Mouse (Mus musculus): ENCODE measurements around the gene 1700003E16Rik. TPM values are rescaled to one million over a fixed set of nuclear protein-coding genes. Genes with fewer than 3 reads are reported as not detected.
"Not testable (repeated sequence)": the region's sequence is repeated elsewhere in the genome, so short reads cannot be mapped to it uniquely, and the experiment has no call there.

1700003E16Rik gene
- total RNA-seq, 1 experiment from 2014 or later: 0.35 TPM

- ATAC-seq (replicated peaks in 1 of 2; ENCODE audit: insufficient read depth in 1 of 2, low FRiP score in 2 of 2, low TSS enrichment in 1 of 2, low read depth in 1 of 2, poor library complexity in 2 of 2, severe bottlenecking in 2 of 2): peak in 1 of 2 experiments; percentile 11; a peak in 1 of 4 replicates
These were observed 13.9 kb upstream of the 1700003E16Rik start for GRCm38 (mm10) chr6:83142211-83142731.

DNA sequence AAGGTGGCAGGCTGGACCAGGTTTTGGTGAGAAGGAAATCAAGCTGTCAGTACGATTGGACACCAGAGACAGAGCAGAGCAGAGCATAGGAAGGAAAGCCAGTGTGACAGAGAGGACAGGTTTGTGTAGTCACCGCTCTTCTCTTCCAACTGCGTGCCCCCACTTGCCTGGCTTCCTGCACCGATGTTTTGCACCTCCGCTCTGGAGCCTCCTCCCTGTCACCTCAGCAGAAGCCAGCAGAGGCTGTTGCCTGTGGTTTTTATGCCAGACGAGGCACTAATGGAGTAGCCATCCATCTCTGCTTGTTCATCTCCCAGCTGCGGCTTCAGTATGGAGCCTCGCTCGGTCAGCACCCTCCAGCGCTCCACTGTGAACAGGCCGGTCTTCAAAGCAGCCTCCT, 13.3 kb upstream of the 1700003E16Rik start:
- no peak for ATAC-seq (replicated peaks in 1 of 2; ENCODE audit: insufficient read depth in 1 of 2, low FRiP score in 2 of 2, low TSS enrichment in 1 of 2, low read depth in 1 of 2, poor library complexity in 2 of 2, severe bottlenecking in 2 of 2)

DNA sequence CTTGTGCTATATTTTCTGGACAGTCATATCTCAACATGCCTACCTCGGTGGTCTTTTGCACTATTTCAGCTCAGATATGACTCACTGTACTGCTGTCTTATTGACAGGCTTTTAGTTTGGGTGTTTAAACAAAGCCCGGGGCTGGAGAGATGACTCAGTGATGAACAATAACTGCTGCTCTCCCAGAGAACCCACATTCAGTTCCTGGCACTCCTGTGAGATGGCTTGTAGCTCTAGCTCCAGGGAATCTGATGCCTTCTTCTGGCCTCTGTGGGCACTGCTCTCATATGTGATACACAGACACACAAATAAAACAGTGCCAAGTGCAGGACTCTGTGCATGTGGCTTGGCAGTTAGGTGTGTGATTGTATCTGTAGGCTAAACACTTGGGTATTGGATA, 11.0 kb upstream of the 1700003E16Rik start:
- ATAC-seq (replicated peaks in 1 of 2; ENCODE audit: insufficient read depth in 1 of 2, low FRiP score in 2 of 2, low TSS enrichment in 1 of 2, low read depth in 1 of 2, poor library complexity in 2 of 2, severe bottlenecking in 2 of 2): no peak

GRCm38 (mm10) chr6:83145805-83146204, 10.4 kb upstream of the 1700003E16Rik start:
- no peak for ATAC-seq (replicated peaks in 1 of 2; ENCODE audit: insufficient read depth in 1 of 2, low FRiP score in 2 of 2, low TSS enrichment in 1 of 2, low read depth in 1 of 2, poor library complexity in 2 of 2, severe bottlenecking in 2 of 2)

DNA sequence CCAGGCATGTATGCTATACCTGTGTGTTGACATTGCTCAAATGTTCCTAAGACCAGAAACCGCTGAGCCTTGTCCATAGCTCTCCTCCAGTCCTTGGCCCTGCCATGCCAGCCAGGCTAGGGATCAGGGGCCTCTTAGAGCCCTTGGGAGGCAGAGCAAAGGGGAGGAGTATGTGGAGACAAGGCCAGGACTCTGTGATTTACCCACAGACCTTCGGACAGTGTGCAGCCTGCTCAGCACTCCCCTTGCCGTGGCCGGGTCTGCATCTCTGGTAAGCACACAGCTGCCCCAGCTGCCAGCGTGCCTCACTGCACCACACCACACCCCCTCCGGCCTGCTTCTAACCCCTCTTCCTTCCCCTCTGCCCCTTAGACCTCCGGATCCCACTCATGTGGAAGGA, 8.9 kb upstream of the 1700003E16Rik start:
- no peak for ATAC-seq (replicated peaks in 1 of 2; ENCODE audit: insufficient read depth in 1 of 2, low FRiP score in 2 of 2, low TSS enrichment in 1 of 2, low read depth in 1 of 2, poor library complexity in 2 of 2, severe bottlenecking in 2 of 2)

- no peak for ATAC-seq (replicated peaks in 1 of 2; ENCODE audit: insufficient read depth in 1 of 2, low FRiP score in 2 of 2, low TSS enrichment in 1 of 2, low read depth in 1 of 2, poor library complexity in 2 of 2, severe bottlenecking in 2 of 2)
These were observed 4.5 kb upstream of the 1700003E16Rik start for GRCm38 (mm10) chr6:83151721-83152120.

- no peak for ATAC-seq (replicated peaks in 1 of 2; ENCODE audit: insufficient read depth in 1 of 2, low FRiP score in 2 of 2, low TSS enrichment in 1 of 2, low read depth in 1 of 2, poor library complexity in 2 of 2, severe bottlenecking in 2 of 2)
These were observed 3.2 kb upstream of the 1700003E16Rik start for GRCm38 (mm10) chr6:83153038-83153437.

DNA sequence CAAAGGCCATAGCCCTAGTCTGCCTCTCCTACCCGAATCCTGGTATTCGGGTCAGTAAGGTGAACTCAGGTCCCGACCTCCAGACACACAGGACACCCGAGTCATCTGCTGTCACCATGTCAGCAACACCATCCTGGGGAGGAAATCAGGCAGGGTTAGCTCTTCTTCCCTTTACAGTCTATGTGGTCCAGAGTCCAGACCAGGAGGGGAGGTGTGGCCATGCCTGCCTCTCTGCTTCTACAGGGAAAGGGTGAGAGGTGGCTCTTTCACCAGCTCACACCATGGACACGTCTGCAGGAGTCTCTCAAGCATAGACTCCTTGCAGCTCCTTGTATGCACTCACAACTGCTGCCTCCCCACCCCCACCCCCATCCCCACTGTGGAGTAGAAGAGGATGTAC, 2.7 kb upstream of the 1700003E16Rik start:
- no peak for ATAC-seq (replicated peaks in 1 of 2; ENCODE audit: insufficient read depth in 1 of 2, low FRiP score in 2 of 2, low TSS enrichment in 1 of 2, low read depth in 1 of 2, poor library complexity in 2 of 2, severe bottlenecking in 2 of 2)

DNA sequence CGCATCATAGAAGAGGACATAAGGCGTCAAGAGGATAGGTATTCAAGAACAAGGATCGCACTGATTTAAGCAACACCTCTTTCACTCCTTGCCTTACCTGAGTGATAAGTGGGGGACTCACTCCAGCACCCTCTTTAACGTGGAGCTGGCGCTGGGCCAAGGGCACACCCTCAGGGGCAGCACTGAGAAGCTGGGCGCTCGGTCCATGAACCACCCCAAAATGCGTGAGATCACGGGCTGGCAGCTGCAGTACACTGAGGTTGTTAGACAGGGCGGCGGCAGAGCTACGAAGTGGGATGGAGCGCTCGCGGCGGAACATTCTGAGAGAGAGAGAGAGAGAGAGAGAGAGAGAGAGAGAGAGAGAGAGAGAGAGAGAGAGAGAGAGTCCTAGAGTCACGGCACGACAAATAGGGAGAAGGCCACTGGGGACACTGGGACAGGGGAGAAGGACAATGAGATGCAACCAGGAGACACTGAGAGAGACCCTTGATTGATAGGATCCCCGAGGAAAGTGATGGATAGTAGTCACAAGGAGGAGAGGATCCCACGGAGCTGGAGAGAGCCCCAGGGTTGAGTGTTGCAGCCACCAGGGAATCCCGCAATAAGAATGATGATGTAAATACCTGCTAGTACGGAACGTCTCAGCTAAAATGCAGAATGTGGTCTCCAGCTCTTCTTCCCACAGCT, 509 bp upstream of the 1700003E16Rik start:
- peak in 1 of 2 experiments; percentile 25; a peak in 1 of 4 replicates for ATAC-seq (replicated peaks in 1 of 2; ENCODE audit: insufficient read depth in 1 of 2, low FRiP score in 2 of 2, low TSS enrichment in 1 of 2, low read depth in 1 of 2, poor library complexity in 2 of 2, severe bottlenecking in 2 of 2)

DNA sequence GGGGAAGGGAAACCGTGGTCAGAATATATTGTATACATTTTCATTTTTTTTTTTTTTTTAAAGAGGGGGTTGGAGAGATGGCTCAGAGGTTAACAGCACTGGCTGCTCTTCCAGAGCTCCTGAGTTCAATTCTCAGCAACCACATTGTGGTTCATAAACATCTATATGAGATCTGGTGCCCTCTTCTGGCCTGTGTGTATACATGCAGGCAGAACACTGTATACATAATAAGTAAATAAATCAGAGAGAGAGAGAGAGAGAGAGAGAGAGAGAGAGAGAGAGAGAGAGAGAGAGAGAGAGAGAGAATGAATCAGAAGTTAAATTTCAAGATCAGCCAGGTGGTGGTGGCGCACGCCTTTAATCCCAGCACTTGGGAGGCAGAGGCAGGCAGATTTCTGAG, 3.3 kb downstream of the 1700003E16Rik start:
- not testable (repeated sequence) for ATAC-seq (replicated peaks in 1 of 2; ENCODE audit: insufficient read depth in 1 of 2, low FRiP score in 2 of 2, low TSS enrichment in 1 of 2, low read depth in 1 of 2, poor library complexity in 2 of 2, severe bottlenecking in 2 of 2)

- ATAC-seq (replicated peaks in 1 of 2; ENCODE audit: insufficient read depth in 1 of 2, low FRiP score in 2 of 2, low TSS enrichment in 1 of 2, low read depth in 1 of 2, poor library complexity in 2 of 2, severe bottlenecking in 2 of 2): no peak
These were observed 5.2 kb downstream of the 1700003E16Rik start for GRCm38 (mm10) chr6:83161442-83161841.

DNA sequence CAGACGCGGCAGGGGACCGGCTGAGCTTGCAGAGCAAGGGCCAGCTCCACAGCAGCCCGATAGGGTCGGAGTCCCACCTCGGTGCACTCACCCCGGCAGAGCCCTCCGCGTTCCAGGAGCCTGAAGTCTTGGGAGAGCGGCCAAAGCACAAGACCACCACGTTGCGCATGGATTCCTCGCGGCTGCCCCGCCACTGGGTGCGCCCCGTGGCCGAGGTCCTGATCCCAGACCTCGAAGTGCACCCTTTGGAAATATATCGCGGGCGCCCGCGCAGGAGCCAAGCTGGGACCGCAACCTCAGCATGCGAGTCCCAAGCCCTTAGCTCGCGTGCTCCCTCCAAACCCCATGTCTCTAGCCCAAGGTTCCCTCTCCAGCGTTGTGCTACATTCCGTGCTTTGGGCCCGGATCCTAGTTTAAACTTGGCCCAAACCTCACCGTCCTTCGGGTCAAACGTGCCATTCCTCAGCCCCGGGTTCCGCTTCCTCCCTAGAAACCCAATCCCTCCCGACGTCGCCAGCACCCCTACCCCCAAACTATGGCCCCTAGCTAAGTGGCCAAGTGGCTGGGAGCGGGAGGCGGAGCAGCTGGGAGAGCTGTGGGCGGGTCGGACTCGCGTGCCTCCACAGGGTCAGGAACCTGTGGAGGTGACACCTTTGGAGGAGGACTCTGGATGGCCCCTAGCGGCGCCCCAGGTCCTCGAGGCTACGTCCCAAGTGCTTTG, 5.9 kb downstream of the 1700003E16Rik start:
- ATAC-seq (replicated peaks in 1 of 2; ENCODE audit: insufficient read depth in 1 of 2, low FRiP score in 2 of 2, low TSS enrichment in 1 of 2, low read depth in 1 of 2, poor library complexity in 2 of 2, severe bottlenecking in 2 of 2): no peak

- ATAC-seq (replicated peaks in 1 of 2; ENCODE audit: insufficient read depth in 1 of 2, low FRiP score in 2 of 2, low TSS enrichment in 1 of 2, low read depth in 1 of 2, poor library complexity in 2 of 2, severe bottlenecking in 2 of 2): 0 out of 4 replicates have a peak, but pooled peaks of 1 of the 2 experiments have one; percentile 38
These were observed 6.5 kb downstream of the 1700003E16Rik start for GRCm38 (mm10) chr6:83162701-83163100.

- ATAC-seq (replicated peaks in 1 of 2; ENCODE audit: insufficient read depth in 1 of 2, low FRiP score in 2 of 2, low TSS enrichment in 1 of 2, low read depth in 1 of 2, poor library complexity in 2 of 2, severe bottlenecking in 2 of 2): peak; percentile 14 to 19; a peak in 1 of 4 replicates
These were observed 8.9 kb downstream of the 1700003E16Rik start for GRCm38 (mm10) chr6:83165026-83165606.

- peak; percentile 79 to 84 for ATAC-seq (replicated peaks in 1 of 2; ENCODE audit: insufficient read depth in 1 of 2, low FRiP score in 2 of 2, low TSS enrichment in 1 of 2, low read depth in 1 of 2, poor library complexity in 2 of 2, severe bottlenecking in 2 of 2)
These were observed 9.5 kb downstream of the 1700003E16Rik start, which contains the start of gene Dctn1 for GRCm38 (mm10) chr6:83165607-83166242. Gene Dctn1, plus strand, starts transcription at chr6:83165920.

- no peak; a peak in 1 of 4 replicates for ATAC-seq (replicated peaks in 1 of 2; ENCODE audit: insufficient read depth in 1 of 2, low FRiP score in 2 of 2, low TSS enrichment in 1 of 2, low read depth in 1 of 2, poor library complexity in 2 of 2, severe bottlenecking in 2 of 2)
These were observed 10.0 kb downstream of the 1700003E16Rik start for GRCm38 (mm10) chr6:83166243-83166630.

- ATAC-seq (replicated peaks in 1 of 2; ENCODE audit: insufficient read depth in 1 of 2, low FRiP score in 2 of 2, low TSS enrichment in 1 of 2, low read depth in 1 of 2, poor library complexity in 2 of 2, severe bottlenecking in 2 of 2): no peak
These were observed 13.7 kb downstream of the 1700003E16Rik start for GRCm38 (mm10) chr6:83169872-83170271.

Data from hematopoietic stem cell, adult 5-6 weeks (primary cell).